Mouse (Mus musculus) midbrain, embryonic 13.5 days (tissue): ENCODE data around the gene Aplf. TPM values are rescaled to one million over a fixed set of nuclear protein-coding genes. Genes with fewer than 3 reads are reported as not detected.

Experiments used
- ATAC-seq: fragments of 200-750 bp; cut with Nextera tagmentation; 2 replicates; pipeline ENCODE4 v1.8.0; 2017; ENCODE audit warnings: mild to moderate bottlenecking, moderate TSS enrichment, moderate library complexity
- H3K27ac ChIP-seq: fragments of 300-500 bp; sonication (generic); 2 replicates; pipeline ENCODE4 v1.5.1; 2015; ENCODE audit warnings: inconsistent platforms, mild to moderate bottlenecking, moderate library complexity
- H3K27me3 ChIP-seq: fragments of 300-500 bp; sonication (generic); 2 replicates; pipeline ENCODE4 v1.6.1; 2015; ENCODE audit warnings: mild to moderate bottlenecking, inconsistent platforms
- H3K36me3 ChIP-seq: fragments of 300-500 bp; sonication (generic); 2 replicates; pipeline ENCODE4 v1.6.1; 2015; ENCODE audit warnings: mild to moderate bottlenecking, inconsistent platforms
- H3K4me1 ChIP-seq: fragments of 300-500 bp; sonication (generic); replicated peaks from 2 replicates; pipeline ENCODE4 v1.6.1; 2015; ENCODE audit warnings: inconsistent platforms
- H3K4me2 ChIP-seq: fragments of 300-500 bp; sonication (generic); replicated peaks from 2 replicates; pipeline ENCODE4 v1.6.1; 2015; ENCODE audit warnings: moderate library complexity, mild to moderate bottlenecking, inconsistent platforms
- H3K4me3 ChIP-seq: fragments of 300-500 bp; sonication (generic); replicated peaks from 2 replicates; pipeline ENCODE4 v1.5.1; 2015; ENCODE audit warnings: mild to moderate bottlenecking, inconsistent platforms
- H3K9ac ChIP-seq: fragments of 300-500 bp; sonication (generic); replicated peaks from 2 replicates; pipeline ENCODE4 v1.6.1; 2015; ENCODE audit warnings: mild to moderate bottlenecking, inconsistent platforms
- H3K9me3 ChIP-seq: fragments of 300-500 bp; sonication (generic); 2 replicates; pipeline ENCODE4 v1.6.1; 2016; ENCODE audit warnings: mild to moderate bottlenecking, inconsistent platforms
- WGBS: fragments of 180-500 bp; shearing (Covaris S2); methylation state at CpG from one replicate; pipeline ENCODE4 v1.1.7; 2015; 5-methylcytosine and 5-hydroxymethylcytosine counted together
- polyA plus RNA-seq: library from polyadenylated mRNA; unstranded; fragments of >200 nt; fragmentation: Nextera tagmentation; extraction: Ambion mirVana; gene quantifications from 2 replicates; pipeline ENCODE4 v1.2.1, GENCODE M21; 2015

Gene Aplf
- 8.9 and 10.7 TPM in 2 replicates for polyA plus RNA-seq

DNA sequence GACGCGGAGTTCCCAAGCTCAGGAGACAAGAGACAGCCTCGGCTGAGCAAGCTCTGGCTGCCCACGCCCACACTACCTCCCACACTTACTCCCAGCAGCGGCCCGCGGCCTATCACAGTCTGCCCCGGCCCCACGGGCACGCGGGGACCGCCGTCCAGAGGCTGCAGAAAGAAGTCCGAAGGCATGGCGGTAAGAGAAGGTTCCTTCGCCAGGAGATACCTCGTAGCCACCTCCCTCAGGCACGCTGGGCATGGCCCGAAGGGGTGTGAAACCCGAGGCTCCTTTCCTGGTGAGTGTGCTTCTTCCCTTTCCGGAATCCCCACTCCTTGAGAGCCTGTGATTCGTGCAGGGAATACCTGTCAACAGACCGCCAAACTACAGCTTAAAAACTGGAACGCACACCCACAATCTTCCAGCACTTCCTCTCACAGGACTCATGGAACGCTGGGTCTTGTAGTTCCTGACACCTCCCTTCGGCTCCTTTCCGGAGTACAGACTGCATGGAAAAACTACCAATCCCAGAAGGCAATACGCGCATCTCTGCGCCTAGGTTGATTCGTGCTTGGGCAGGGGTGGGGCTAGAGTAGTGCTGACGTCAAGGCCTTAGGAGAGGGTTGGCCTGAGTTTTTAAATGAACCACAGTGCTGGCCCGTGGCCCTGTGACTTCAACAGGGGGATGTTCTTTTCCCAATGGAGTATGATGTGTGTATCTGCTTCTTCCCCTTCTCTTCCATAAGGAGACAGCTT, at the start of gene Aplf:
TSS of gene Aplf (minus strand) at position 423 of the 747 bp plus-strand sequence.
- Histone ChIP-seq H3K27me3 (no peaks in the 10 kb centered on the region), H3K9ac (peak within 1 kb of the TSS; percentile 83), H3K9me3 (no peaks in the 10 kb centered on the region), H3K4me1 (peaks cover 30% of the 10 kb centered on the region), H3K27ac (0 out of 2 replicates have a peak within 1 kb of the TSS, but pooled peaks have one; percentile 26), H3K4me2 (peak within 1 kb of the TSS; percentile 95), H3K36me3 (no peaks in the 10 kb centered on the region), H3K4me3 (peak within 1 kb of the TSS; percentile 85)
- peak; percentile 100 for ATAC-seq
- whole genome bisulfite sequencing: under 1% methylated on average over 33 of the region's 33 CpGs

DNA sequence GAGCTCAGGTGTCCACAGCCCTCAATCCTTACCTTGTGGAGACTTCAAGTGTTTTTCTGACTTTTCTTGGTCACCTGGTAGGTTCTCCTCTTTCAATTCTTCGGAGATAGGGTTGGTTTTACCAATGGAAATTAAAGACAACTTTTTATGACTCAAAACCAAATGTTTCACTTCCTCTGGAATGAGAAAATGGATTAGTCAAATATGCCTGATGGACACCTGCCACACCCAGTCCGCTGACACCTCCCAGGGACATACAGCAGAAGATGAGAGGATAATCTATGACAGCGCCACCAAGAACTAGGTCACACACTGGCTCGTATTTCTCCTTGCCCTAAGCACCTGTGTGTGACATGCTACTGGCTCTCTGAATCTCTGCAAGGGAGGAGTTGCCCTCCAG, 42.1 kb upstream of the Aplf start:
- Histone ChIP-seq H3K9me3 (no peaks in the 10 kb centered on the region), H3K4me1 (no peaks in the 10 kb centered on the region), H3K27ac (no peak overlapping the region), H3K36me3 (no peaks in the 10 kb centered on the region), H3K4me3 (no peak overlapping the region), H3K27me3 (no peaks in the 10 kb centered on the region), H3K9ac (no peak overlapping the region), H3K4me2 (no peak overlapping the region)
- no peak for ATAC-seq
- WGBS: 87% methylated on average over 4 of the region's 4 CpGs

DNA sequence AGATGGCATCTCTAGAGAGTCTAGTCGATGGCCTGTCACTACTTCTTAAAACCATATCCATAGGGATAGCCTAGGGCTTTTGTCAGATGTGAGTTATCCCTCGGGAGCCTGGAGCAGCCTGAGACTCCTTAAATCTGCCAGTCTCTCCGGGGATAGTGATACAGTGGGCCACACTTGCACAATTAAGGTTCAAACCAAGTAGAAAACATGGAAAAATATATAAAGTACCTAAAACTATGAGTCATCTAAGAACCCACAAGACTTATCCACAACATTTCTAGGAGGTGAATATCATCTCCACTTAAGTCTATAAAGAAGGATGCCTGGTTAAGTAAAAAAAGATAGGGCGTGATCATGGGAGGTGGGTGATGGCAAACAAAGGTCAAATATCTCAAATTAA, 40.3 kb upstream of the Aplf start:
- no peak for ATAC-seq
- H3K4me3 ChIP-seq: no peak overlapping the region
- H3K4me1 ChIP-seq: no peaks in the 10 kb centered on the region
- H3K27ac ChIP-seq: no peak overlapping the region
- H3K27me3 ChIP-seq: no peaks in the 10 kb centered on the region
- H3K9me3 ChIP-seq: no peaks in the 10 kb centered on the region
- H3K9ac ChIP-seq: no peak overlapping the region
- WGBS: 90% methylated on average over 4 of the region's 4 CpGs
- no peak overlapping the region for H3K4me2 ChIP-seq
- H3K36me3 ChIP-seq: no peaks in the 10 kb centered on the region

DNA sequence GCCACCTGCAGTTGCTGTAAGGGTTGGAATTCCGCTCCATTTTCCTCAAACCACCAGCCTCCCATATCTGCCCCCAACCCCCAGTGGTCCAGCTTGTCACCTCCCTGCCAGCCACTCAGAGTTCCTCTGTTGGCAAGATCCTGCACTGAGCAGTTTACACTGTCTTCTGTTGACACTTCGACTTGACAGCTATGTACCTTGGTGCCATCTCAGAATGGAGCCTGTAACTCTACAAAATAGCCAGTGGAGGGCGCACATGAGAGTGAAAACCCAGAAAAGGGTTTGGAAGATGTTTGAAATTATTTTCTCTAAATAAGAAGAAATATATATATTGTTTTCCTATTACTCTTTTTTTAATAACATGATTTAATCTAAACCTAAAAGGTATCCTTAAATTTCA, 34.3 kb upstream of the Aplf start:
- no peaks in the 10 kb centered on the region for H3K36me3 ChIP-seq
- no peaks in the 10 kb centered on the region for H3K4me1 ChIP-seq
- WGBS: 45% methylated on average over 3 of the region's 3 CpGs

DNA sequence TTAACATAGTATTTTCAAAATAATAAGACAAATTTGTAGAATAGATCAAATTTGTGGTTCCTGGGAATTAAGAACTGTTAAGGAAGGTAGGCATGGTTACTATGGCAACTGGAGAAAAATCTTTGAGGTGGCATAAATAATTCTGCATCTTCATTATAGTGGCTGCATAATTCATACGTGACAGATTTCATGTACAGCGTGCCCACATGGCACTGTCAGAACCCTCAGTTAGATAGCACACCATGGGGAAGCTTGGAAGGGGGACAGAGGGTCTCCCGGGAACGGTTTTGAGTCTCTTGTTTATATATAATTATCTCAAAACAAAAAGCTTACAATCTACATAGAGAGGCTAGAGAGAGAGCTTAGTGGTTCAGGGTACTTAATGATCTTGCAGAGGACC, 24.6 kb upstream of the Aplf start:
- Histone ChIP-seq H3K9ac (no peak overlapping the region), H3K36me3 (no peaks in the 10 kb centered on the region), H3K9me3 (no peaks in the 10 kb centered on the region), H3K27ac (no peak overlapping the region), H3K4me3 (no peak overlapping the region), H3K27me3 (no peaks in the 10 kb centered on the region), H3K4me1 (no peaks in the 10 kb centered on the region), H3K4me2 (no peak overlapping the region)
- no peak for ATAC-seq
- WGBS: 88% methylated on average over 4 of the region's 4 CpGs

More for the DNA sequence above, 34.3 kb upstream of the Aplf start:
- Histone ChIP-seq H3K9me3 (no peaks in the 10 kb centered on the region), H3K9ac (no peak overlapping the region), H3K4me2 (no peak overlapping the region), H3K4me3 (no peak overlapping the region), H3K27ac (no peak overlapping the region), H3K27me3 (no peaks in the 10 kb centered on the region)
- no peak for ATAC-seq

DNA sequence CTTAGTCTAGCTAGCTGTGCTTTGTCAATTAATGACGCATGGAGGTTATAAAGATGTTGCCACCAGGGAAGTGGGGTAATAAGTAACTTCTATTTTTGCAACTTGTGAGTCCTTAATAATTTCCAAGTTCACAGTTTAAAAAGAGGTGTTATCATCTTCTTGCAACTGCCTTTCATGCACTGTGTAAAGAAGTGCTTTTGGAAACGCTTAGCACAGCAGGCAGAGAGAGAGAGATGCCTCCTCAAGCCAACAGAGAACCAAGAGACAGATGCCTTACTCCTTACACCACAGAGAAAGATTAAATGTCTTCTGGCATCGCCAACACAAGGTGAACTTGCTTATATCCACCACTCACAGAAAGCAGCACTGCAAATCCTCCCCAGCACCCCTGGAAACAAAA, 24.0 kb upstream of the Aplf start:
- H3K27ac ChIP-seq: no peak overlapping the region

DNA sequence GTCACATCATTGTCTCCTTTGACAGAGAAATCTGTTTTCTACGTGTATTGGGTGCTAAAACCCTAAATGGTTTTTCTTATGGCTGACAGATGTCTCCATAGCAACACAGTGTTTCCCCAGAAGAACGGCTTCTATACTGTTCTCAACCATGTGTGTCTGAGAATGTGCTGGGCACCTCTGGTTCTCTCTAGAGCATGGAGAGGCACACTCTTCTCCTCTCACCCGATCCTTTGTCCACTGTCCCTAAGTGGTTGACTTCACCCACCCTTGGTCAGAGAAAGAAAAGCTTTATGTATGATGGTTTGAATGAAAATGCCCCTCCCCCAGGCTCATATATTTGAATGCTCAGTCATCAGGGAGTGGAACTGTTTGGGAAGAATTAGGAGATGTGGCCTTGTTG, 8.4 kb upstream of the Aplf start:
- Histone ChIP-seq H3K4me1 (no peaks in the 10 kb centered on the region), H3K9ac (no peak overlapping the region), H3K27me3 (no peaks in the 10 kb centered on the region), H3K4me3 (no peak overlapping the region), H3K4me2 (no peak overlapping the region), H3K9me3 (no peaks in the 10 kb centered on the region), H3K36me3 (no peaks in the 10 kb centered on the region), H3K27ac (no peak overlapping the region)
- WGBS: 40% methylated on average over 3 of the region's 3 CpGs
- no peak for ATAC-seq

More for the DNA sequence above, 24.0 kb upstream of the Aplf start:
- no peak for ATAC-seq
- no peak overlapping the region for H3K9ac ChIP-seq
- H3K27me3 ChIP-seq: no peaks in the 10 kb centered on the region
- H3K4me3 ChIP-seq: no peak overlapping the region
- H3K4me1 ChIP-seq: no peaks in the 10 kb centered on the region
- no peaks in the 10 kb centered on the region for H3K9me3 ChIP-seq
- no peaks in the 10 kb centered on the region for H3K36me3 ChIP-seq
- WGBS: 82% methylated on average over 3 of the region's 3 CpGs
- H3K4me2 ChIP-seq: no peak overlapping the region

DNA sequence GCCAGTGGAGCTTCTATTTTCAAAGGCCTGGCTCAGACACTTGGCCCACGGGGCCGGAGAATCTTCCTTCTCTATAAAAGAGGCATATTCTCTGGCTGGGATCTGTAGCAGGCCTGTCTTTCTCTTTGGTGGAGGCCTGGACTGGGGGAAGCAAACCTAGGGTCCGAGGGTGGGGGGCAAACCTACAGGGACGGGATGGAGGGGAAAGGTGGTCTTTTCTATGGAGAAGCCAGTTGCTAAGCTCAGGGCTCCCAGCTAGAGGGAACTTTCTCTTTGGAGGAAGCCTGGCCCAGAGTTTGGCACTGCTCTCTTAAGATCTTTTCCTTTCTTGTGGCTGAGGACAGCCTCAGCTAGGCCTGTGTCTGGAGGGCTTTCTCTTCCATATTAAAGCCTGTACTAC, 668 bp upstream of the Aplf start:
- peak overlapping the region; percentile 95 for H3K4me2 ChIP-seq
- ATAC-seq: no peak; the same call in 1 of the 2 replicates
- WGBS: 49% methylated on average over 4 of the region's 4 CpGs
- H3K9ac ChIP-seq: peak overlapping the region; percentile 57
- peaks cover 30% of the 10 kb centered on the region for H3K4me1 ChIP-seq
- H3K27me3 ChIP-seq: no peaks in the 10 kb centered on the region
- 0 out of 2 replicates have a peak overlapping the region, but pooled peaks have one; percentile 26 for H3K27ac ChIP-seq
- peak overlapping the region; percentile 85 for H3K4me3 ChIP-seq
- no peaks in the 10 kb centered on the region for H3K9me3 ChIP-seq
- H3K36me3 ChIP-seq: no peaks in the 10 kb centered on the region

DNA sequence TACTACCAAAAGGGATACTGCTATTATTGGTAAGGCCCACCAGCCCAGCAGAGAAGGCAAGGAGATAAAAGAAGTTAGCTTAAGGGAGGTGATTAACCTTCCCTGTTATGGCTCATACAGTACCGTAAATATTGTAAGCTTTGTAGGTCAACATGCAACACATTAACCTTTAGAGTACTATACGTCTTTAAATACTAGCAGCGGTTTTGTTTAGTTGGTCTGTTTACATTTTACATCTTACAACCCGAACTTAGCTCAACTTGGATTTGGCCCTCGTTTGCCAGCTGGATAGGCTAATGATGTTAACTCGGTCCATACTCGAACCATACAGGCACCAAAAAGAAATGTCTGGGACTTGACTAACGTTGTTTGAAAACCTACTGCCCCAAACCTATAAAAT, 640 bp downstream of the Aplf start:
- Histone ChIP-seq H3K9ac (peak overlapping the region; percentile 83), H3K4me3 (peak overlapping the region; percentile 85), H3K27ac (no peak overlapping the region), H3K4me1 (peaks cover 30% of the 10 kb centered on the region), H3K4me2 (peak overlapping the region; percentile 95), H3K36me3 (no peaks in the 10 kb centered on the region), H3K27me3 (no peaks in the 10 kb centered on the region), H3K9me3 (no peaks in the 10 kb centered on the region)
- 17% methylated on average over 8 of the region's 8 CpGs for WGBS
- ATAC-seq: no peak

DNA sequence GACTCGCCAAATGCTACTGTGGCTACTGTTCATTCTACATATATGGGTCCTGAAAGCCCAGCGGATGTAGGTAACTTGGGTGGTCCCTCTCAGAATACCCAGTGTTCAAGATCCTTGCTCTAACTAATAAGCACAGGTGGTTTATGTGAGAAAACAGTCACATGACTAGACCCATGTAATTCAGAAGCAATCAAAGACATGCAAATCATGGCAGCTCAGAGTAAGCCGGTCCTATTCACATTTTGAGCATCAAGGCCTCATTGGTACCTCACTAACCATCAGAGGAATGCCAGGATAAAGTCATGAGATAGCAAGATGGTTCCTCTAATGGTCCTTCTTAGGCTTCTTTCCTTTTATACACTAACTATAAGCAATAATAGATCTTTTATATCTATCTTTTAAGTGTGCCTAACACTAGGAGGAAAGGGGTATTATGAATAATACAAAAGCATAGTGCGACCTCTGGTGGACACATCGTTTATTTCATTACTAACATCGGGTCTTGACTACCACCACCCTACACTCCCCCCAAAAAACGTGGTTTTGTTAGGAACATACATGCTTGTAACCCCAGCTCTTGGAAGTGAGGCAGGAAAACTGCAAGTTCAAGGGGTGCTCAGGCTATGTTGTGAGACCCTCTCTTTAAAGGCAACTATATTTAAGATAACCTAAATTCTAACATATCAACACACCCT, 2.0 kb downstream of the Aplf start:
- Histone ChIP-seq H3K4me1 (peaks cover 30% of the 10 kb centered on the region), H3K9me3 (no peaks in the 10 kb centered on the region), H3K36me3 (no peaks in the 10 kb centered on the region), H3K9ac (no peak overlapping the region), H3K4me2 (peak overlapping the region; percentile 11; the same call in 1 of the 2 replicates), H3K27me3 (no peaks in the 10 kb centered on the region), H3K4me3 (no peak overlapping the region), H3K27ac (no peak overlapping the region)
- ATAC-seq: no peak
- WGBS: 30% methylated on average over 7 of the region's 7 CpGs

DNA sequence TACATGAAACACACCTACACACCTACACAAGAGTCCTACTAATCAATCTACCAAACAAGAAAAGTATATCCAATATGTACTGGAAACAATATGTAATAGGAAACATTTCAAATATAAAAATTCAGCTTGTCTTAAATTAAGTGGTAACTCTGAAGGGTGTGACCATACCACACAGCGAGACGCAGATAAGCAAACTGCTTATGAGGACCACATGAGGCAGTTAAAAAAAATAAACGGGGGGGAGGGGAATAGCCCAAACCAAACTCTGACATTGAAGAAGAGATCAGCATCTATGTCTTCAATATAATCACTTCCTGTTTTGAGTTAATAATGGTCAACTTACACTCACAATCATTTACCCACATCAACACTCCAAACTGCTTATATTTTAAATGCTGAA, 3.3 kb downstream of the Aplf start:
- Histone ChIP-seq H3K4me2 (no peak overlapping the region), H3K27ac (no peak overlapping the region), H3K27me3 (no peaks in the 10 kb centered on the region), H3K9ac (no peak overlapping the region), H3K4me1 (peaks cover 30% of the 10 kb centered on the region), H3K4me3 (no peak overlapping the region), H3K9me3 (no peaks in the 10 kb centered on the region), H3K36me3 (no peaks in the 10 kb centered on the region)
- 95% methylated on average over 3 of the region's 3 CpGs for WGBS
- no peak for ATAC-seq

DNA sequence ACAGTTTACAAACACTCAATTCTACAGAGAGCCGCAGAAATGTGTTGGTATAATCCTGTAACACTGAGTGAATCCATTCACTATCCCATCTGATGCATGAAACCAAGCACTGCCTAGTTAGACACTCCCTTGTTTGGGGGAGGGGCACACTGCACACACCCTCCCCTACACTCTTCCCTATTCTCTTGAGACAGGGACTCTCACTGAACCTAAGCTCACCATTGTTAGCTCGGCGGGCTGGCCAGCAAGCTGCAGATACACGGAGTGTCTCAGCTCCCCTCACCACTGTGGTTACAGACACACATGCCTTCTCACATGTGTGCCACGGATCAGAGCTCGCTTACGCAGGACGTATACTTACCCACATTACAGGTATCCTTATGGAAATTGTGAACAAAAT, 4.2 kb downstream of the Aplf start:
- Histone ChIP-seq H3K27ac (no peak overlapping the region), H3K9me3 (no peaks in the 10 kb centered on the region), H3K4me1 (peaks cover 29% of the 10 kb centered on the region), H3K27me3 (no peaks in the 10 kb centered on the region), H3K4me2 (no peak overlapping the region), H3K36me3 (no peaks in the 10 kb centered on the region), H3K4me3 (no peak overlapping the region), H3K9ac (0 out of 2 replicates have a peak overlapping the region, but pooled peaks have one; percentile 19)
- ATAC-seq: no peak
- 43% methylated on average over 8 of the region's 8 CpGs for WGBS
